Mouse (Mus musculus): ENCODE results near the gene C1ra. TPM values are rescaled to one million over a fixed set of nuclear protein-coding genes. Genes with fewer than 3 reads are reported as not detected.
"Not testable (repeated sequence)": the region's sequence is repeated elsewhere in the genome, so short reads cannot be mapped to it uniquely, and the experiment has no call there.

Gene C1ra
- polyA plus RNA-seq (2016; fragmentation: Nextera tagmentation; extraction: Ambion mirVana) = 0.19 and 0.24 TPM in 2 replicates

DNA sequence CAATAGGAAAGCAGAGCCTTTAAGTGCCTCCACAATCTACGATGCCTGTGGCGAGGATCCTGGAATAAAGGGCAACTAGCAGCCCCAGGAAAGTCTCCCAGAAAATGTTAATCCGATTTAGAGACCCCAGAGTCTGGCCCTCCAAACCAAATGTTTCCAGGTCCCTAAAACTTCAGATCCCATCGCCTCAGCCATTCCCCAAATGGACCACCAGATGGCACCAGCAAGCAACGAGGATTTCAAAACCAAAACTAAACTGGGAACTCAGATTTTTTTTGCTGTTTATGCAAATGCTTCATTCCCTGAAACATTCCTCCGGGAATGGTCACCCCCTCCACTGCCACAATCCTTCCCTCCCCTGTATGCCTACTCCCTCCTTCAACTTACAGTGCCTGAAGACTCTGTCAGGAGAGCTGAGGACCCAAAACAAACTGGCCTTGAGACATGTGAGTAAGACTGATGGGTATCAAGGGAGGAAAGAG is at the start of gene C1ra:
TSS of gene C1ra (plus strand) at position 51 of the 482 bp plus-strand sequence.
- Histone ChIP-seq H3K9me3 (replicated peaks) (no peaks in the 10 kb centered on the region), H3K27ac (ENCODE audit: poor library complexity, severe bottlenecking) (no peak within 1 kb of the TSS), H3K36me3 (no peaks in the 10 kb centered on the region), H3K4me2 (peak within 1 kb of the TSS; percentile 66), H3K9ac (peak within 1 kb of the TSS; percentile 54; the same call in 1 of the 2 replicates), H3K4me1 (replicated peaks) (no peaks in the 10 kb centered on the region), H3K4me3 (peak within 1 kb of the TSS; percentile 35), H3K27me3 (replicated peaks) (no peaks in the 10 kb centered on the region)
- ATAC-seq (ENCODE audit: insufficient number of reproducible peaks, low FRiP score) = no peak
- 5% methylated on average over 6 of the region's 6 CpGs for whole genome bisulfite sequencing

DNA sequence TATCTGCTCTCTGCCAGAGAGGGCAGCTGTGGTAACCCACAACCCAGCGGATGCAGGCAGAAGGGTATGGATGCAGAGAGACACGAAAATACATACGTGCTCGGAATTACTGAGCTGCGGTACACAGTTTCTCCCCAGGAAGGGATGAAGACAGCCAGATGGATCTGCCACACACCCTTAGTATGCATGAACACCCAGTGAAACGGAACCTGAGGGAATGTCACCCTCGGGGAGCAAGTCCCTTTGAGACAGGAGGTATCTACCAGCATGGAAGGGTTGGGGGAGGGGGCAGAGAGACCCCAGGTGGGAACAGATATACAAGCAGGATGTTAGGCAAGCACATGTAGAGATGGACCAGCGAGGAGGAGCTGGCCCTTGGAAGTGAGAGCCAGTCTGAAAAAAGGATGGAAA is 48.3 kb upstream of the C1ra start:
- 21% methylated on average over 8 of the region's 8 CpGs for WGBS
- H3K9ac ChIP-seq = no peak overlapping the region
- H3K9me3 ChIP-seq (replicated peaks) = no peaks in the 10 kb centered on the region
- H3K4me1 ChIP-seq (replicated peaks) = peaks cover 5% of the 10 kb centered on the region; the same call in 1 of the 2 replicates
- no peak overlapping the region for H3K4me3 ChIP-seq
- H3K36me3 ChIP-seq = no peaks in the 10 kb centered on the region
- ATAC-seq (ENCODE audit: insufficient number of reproducible peaks, low FRiP score) = no peak
- peaks cover 36% of the 10 kb centered on the region for H3K27me3 ChIP-seq (replicated peaks)
- H3K27ac ChIP-seq (ENCODE audit: poor library complexity, severe bottlenecking) = no peak overlapping the region
- peak overlapping the region; percentile 84 for H3K4me2 ChIP-seq

GRCm38 (mm10) chr6:124464305-124465271 is 47.6 kb upstream of the C1ra start, which contains the start of gene Clstn3:
Gene Clstn3, minus strand, starts transcription at chr6:124464794.
- Histone ChIP-seq H3K9ac (peak within 1 kb of the TSS; percentile 64), H3K9me3 (replicated peaks) (no peaks in the 10 kb centered on the region), H3K36me3 (no peaks in the 10 kb centered on the region), H3K27me3 (replicated peaks) (peaks cover 37% of the 10 kb centered on the region), H3K4me3 (peak within 1 kb of the TSS; percentile 53), H3K27ac (ENCODE audit: poor library complexity, severe bottlenecking) (no peak within 1 kb of the TSS), H3K4me1 (replicated peaks) (peaks cover 5% of the 10 kb centered on the region; the same call in 1 of the 2 replicates), H3K4me2 (peak within 1 kb of the TSS; percentile 84)
- ATAC-seq (ENCODE audit: insufficient number of reproducible peaks, low FRiP score) = peak; percentile 90
- 5% methylated on average over 27 of the region's 27 CpGs for WGBS

- Histone ChIP-seq H3K4me1 (replicated peaks) (peaks cover 5% of the 10 kb centered on the region; the same call in 1 of the 2 replicates), H3K4me3 (peak overlapping the region; percentile 53), H3K27ac (ENCODE audit: poor library complexity, severe bottlenecking) (no peak overlapping the region), H3K36me3 (no peaks in the 10 kb centered on the region), H3K4me2 (peak overlapping the region; percentile 84), H3K27me3 (replicated peaks) (peaks cover 42% of the 10 kb centered on the region), H3K9ac (no peak overlapping the region), H3K9me3 (replicated peaks) (no peaks in the 10 kb centered on the region)
- ATAC-seq (ENCODE audit: insufficient number of reproducible peaks, low FRiP score) = no peak
- 32% methylated on average over 6 of the region's 6 CpGs for WGBS
Observed at GRCm38 (mm10) chr6:124465299-124465698, 46.9 kb upstream of the C1ra start.

DNA sequence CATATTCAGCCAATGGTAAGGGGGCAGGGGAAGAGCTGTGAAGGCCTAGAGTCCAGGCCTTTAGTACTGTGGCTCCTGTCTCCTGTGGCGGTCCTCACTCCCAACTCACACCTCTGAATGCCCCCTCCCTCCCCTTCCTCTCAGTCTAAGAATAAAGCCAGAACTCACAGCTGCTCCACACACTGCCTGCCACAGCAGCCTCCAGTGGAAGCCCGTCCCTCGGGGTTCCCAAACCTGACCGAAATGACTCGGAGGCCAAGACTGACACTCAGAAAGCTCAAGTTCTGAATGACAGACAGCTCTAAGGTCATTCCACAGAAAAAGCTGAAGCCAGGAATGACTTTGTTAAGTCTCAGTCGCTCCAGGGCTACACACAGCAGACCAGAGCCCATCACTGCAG is 46.5 kb upstream of the C1ra start:
- Histone ChIP-seq H3K9me3 (replicated peaks) (no peaks in the 10 kb centered on the region), H3K4me1 (replicated peaks) (peaks cover 5% of the 10 kb centered on the region; the same call in 1 of the 2 replicates), H3K4me3 (no peak overlapping the region), H3K4me2 (0 out of 2 replicates have a peak overlapping the region, but pooled peaks have one; percentile 84), H3K36me3 (no peaks in the 10 kb centered on the region), H3K9ac (no peak overlapping the region), H3K27ac (ENCODE audit: poor library complexity, severe bottlenecking) (no peak overlapping the region), H3K27me3 (replicated peaks) (peaks cover 41% of the 10 kb centered on the region)
- no peak for ATAC-seq (ENCODE audit: insufficient number of reproducible peaks, low FRiP score)
- 55% methylated on average over 6 of the region's 6 CpGs for WGBS

GRCm38 (mm10) chr6:124471121-124471520 is 41.1 kb upstream of the C1ra start:
- Histone ChIP-seq H3K4me2 (no peak overlapping the region), H3K9ac (no peak overlapping the region), H3K36me3 (no peaks in the 10 kb centered on the region), H3K27me3 (replicated peaks) (peaks cover 13% of the 10 kb centered on the region; the same call in 1 of the 2 replicates), H3K27ac (ENCODE audit: poor library complexity, severe bottlenecking) (no peak overlapping the region), H3K4me3 (no peak overlapping the region), H3K4me1 (replicated peaks) (0 out of 2 replicates have a peak, but pooled peaks cover 3% of the 10 kb centered on the region), H3K9me3 (replicated peaks) (no peaks in the 10 kb centered on the region)
- ATAC-seq (ENCODE audit: insufficient number of reproducible peaks, low FRiP score) = no peak
- 91% methylated on average over 3 of the region's 3 CpGs for WGBS

DNA sequence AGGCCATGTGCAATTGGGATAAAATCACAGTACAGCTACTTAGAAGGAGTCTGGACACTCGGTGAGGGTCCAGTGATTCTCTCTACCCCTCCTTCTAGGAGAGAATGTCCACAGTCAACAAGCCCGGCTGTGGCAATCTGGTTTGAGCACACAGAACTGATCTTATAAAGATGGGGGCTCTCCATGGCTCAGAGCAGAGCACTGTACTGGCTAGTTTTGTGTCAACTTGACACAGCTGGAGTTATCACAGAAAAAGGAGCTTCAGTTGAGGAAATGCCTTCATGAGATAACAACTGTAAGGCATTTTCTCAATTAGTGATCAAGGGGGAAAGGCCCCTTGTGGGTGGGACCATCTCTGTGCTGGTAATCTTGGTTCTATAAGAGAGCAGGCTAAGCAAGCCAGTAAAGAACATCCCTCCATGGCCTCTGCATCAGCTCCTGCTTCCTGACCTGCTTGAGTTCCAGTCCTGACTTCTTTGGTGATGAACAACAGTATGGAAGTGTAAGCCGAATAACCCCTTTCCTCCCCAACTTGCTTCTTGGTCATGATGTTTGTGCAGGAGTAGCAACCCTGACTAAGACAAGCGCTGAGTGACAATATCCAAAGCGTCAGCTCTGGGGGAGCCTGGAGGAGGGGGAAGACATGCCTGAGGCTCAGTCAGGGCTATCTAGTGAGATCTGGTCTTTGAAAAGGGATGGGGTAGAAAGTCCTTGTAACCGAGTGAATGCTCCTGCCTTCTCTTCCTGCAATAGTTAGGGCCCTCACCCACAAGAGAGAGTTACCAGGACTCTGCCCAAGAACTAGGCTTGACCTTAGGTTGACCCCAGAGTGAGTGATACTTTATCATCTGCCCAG is 40.2 kb upstream of the C1ra start:
- H3K4me3 ChIP-seq; H3K9ac ChIP-seq; H3K4me2 ChIP-seq; H3K27me3 ChIP-seq (replicated peaks); H3K9me3 ChIP-seq (replicated peaks); H3K27ac ChIP-seq (ENCODE audit: poor library complexity, severe bottlenecking); H3K4me1 ChIP-seq (replicated peaks); ATAC-seq (ENCODE audit: insufficient number of reproducible peaks, low FRiP score); H3K36me3 ChIP-seq: not testable (repeated sequence)
- 58% methylated on average over 6 of the region's 6 CpGs for WGBS

GRCm38 (mm10) chr6:124472801-124473200 is 39.4 kb upstream of the C1ra start:
- no peak for ATAC-seq (ENCODE audit: insufficient number of reproducible peaks, low FRiP score)
- 0 out of 2 replicates have a peak, but pooled peaks cover 8% of the 10 kb centered on the region for H3K27me3 ChIP-seq (replicated peaks)
- H3K4me3 ChIP-seq = no peak overlapping the region
- no peak overlapping the region for H3K27ac ChIP-seq (ENCODE audit: poor library complexity, severe bottlenecking)
- H3K9me3 ChIP-seq (replicated peaks) = no peaks in the 10 kb centered on the region
- no peak overlapping the region for H3K9ac ChIP-seq
- peaks cover 9% of the 10 kb centered on the region for H3K4me1 ChIP-seq (replicated peaks)
- H3K4me2 ChIP-seq = no peak overlapping the region
- 34% methylated on average over 6 of the region's 6 CpGs for WGBS
- no peaks in the 10 kb centered on the region for H3K36me3 ChIP-seq

- Histone ChIP-seq H3K27ac (ENCODE audit: poor library complexity, severe bottlenecking) (no peak overlapping the region), H3K9me3 (replicated peaks) (no peaks in the 10 kb centered on the region), H3K4me2 (no peak overlapping the region), H3K4me3 (no peak overlapping the region), H3K27me3 (replicated peaks) (0 out of 2 replicates have a peak, but pooled peaks cover 7% of the 10 kb centered on the region), H3K9ac (no peak overlapping the region), H3K36me3 (no peaks in the 10 kb centered on the region), H3K4me1 (replicated peaks) (peaks cover 15% of the 10 kb centered on the region)
- ATAC-seq (ENCODE audit: insufficient number of reproducible peaks, low FRiP score) = no peak
- WGBS = 78% methylated on average over 11 of the region's 11 CpGs
Observed at GRCm38 (mm10) chr6:124474621-124475020, 37.6 kb upstream of the C1ra start.

DNA sequence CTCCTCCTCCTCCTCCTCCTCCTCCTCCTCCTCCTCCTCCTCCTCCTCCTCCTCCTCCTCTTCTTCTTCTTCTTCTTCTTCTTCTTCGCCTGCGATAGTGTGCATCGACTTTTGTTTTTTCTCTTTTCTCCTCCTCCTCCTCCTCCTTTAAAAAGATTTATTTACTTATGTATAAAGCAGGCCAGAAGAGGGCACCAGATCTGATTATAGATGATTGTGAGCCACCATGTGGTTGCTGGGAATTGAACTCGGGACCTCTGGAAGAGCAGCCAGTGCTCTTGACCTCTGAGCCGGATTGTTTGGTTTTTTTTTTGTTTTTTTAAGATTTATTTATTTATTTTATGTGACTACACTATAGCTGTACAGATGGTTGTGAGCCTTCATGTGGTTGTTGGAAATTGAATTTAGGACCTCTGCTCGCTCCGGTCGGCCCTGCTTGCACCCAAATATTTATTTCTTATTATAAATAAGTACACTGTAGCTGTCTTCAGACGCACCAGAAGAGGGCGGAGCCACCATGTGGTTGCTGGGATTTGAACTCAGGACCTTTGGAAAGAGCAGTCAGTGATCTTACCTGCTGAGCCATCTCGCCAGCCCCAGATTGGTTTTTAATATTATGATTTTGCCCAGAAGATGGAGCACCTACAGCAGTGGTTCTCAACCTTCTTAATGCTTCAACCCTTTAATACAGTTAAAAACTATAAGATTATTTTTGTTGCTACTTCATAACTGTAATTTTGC is 36.7 kb upstream of the C1ra start:
- not testable (repeated sequence) for ATAC-seq (ENCODE audit: insufficient number of reproducible peaks, low FRiP score); H3K9ac ChIP-seq; H3K27me3 ChIP-seq (replicated peaks); H3K36me3 ChIP-seq; H3K4me2 ChIP-seq; H3K27ac ChIP-seq (ENCODE audit: poor library complexity, severe bottlenecking); H3K4me3 ChIP-seq; H3K9me3 ChIP-seq (replicated peaks)
- 87% methylated on average over 8 of the region's 11 CpGs for WGBS
- H3K4me1 ChIP-seq (replicated peaks) = peaks cover 15% of the 10 kb centered on the region
